Mouse (Mus musculus): ENCODE data around the gene Olfr986.

The Olfr986 gene

DNA sequence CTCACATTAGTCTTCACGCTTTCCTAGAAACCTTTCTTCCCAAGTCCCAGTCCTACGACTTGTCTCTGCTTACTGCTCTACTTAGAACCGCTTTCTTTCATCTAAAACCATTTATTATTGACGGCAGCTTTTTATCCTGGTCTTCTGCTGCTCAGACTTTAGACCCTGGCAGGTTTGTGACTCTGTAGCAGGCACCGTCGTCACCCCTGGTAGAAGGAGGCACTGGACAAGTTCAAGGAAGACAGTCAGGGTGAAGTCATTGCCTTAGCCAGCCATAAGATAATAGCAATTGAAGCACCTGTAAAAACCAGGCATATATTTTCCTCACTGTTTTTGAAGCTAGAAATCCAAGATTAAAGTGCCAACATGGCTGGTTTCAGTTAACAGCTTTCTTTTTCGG, 54.5 kb downstream of the Olfr986 start:
- no peak for DNase-seq
